Mouse (Mus musculus): ENCODE results near the gene Csta1. TPM values are rescaled to one million over a fixed set of nuclear protein-coding genes. Genes with fewer than 3 reads are reported as not detected.

The Csta1 gene
- polyA plus RNA-seq, 1 experiment from 2014 or later: 0.16 TPM

Other genes starting within 250 kb of the Csta1 start
- 3.8 TPM in 2 replicates for gene Parp9, start 192.8 kb downstream of the Csta1 start, polyA plus RNA-seq (2016; fragmentation: Nextera tagmentation; extraction: Ambion mirVana)
- 3.8 and 3.9 TPM in 2 replicates for gene Dtx3l, start 192.1 kb downstream of the Csta1 start, polyA plus RNA-seq (2016; fragmentation: Nextera tagmentation; extraction: Ambion mirVana)
- gene Kpna1, start 152.5 kb downstream of the Csta1 start, polyA plus RNA-seq (2016; fragmentation: Nextera tagmentation; extraction: Ambion mirVana): 48.4 and 51.0 TPM in 2 replicates
- 11.3 and 11.6 TPM in 2 replicates for gene Wdr5b, start 90.1 kb downstream of the Csta1 start, polyA plus RNA-seq (2016; fragmentation: Nextera tagmentation; extraction: Ambion mirVana)
- 340 and 357 TPM in 2 replicates for gene Fam162a, start 59.6 kb downstream of the Csta1 start, polyA plus RNA-seq (2016; fragmentation: Nextera tagmentation; extraction: Ambion mirVana)
- 100 and 108 TPM in 2 replicates for gene Ccdc58, start 59.6 kb downstream of the Csta1 start, polyA plus RNA-seq (2016; fragmentation: Nextera tagmentation; extraction: Ambion mirVana)
- not detected in 2 replicates for gene Stfa2l1, start 25.6 kb upstream of the Csta1 start, polyA plus RNA-seq (2016; fragmentation: Nextera tagmentation; extraction: Ambion mirVana)
- gene Gm5483, start 53.0 kb upstream of the Csta1 start, polyA plus RNA-seq (2016; fragmentation: Nextera tagmentation; extraction: Ambion mirVana): 1.2 and 1.4 TPM in 2 replicates
- gene Gm5416, start 79.2 kb upstream of the Csta1 start, polyA plus RNA-seq (2016; fragmentation: Nextera tagmentation; extraction: Ambion mirVana): not detected in 2 replicates
- gene 2010005H15Rik, start 90.2 kb upstream of the Csta1 start, polyA plus RNA-seq (2016; fragmentation: Nextera tagmentation; extraction: Ambion mirVana): not detected in 2 replicates
- gene Stfa1, start 145.7 kb upstream of the Csta1 start, polyA plus RNA-seq (2016; fragmentation: Nextera tagmentation; extraction: Ambion mirVana): 1.8 and 2.6 TPM in 2 replicates
- gene BC117090, start 203.1 kb upstream of the Csta1 start, polyA plus RNA-seq (2016; fragmentation: Nextera tagmentation; extraction: Ambion mirVana): not detected in 2 replicates
- 1.6 and 2.7 TPM in 2 replicates for gene BC100530, start 236.5 kb upstream of the Csta1 start, polyA plus RNA-seq (2016; fragmentation: Nextera tagmentation; extraction: Ambion mirVana)

Measured in limb, embryonic 12.5 days (tissue).